Mouse (Mus musculus): ENCODE results near the gene Tgfbr1. TPM values are rescaled to one million over a fixed set of nuclear protein-coding genes. Genes with fewer than 3 reads are reported as not detected.
A peak's percentile ranks its signal among the peaks of the same experiment; 100 is the strongest.

Tgfbr1 gene
- polyA plus RNA-seq, 1 experiment from 2014 or later = 109 TPM

- H3K36me3 ChIP-seq = peaks cover 59% of the 10 kb centered on the region
These were observed 47.3 kb downstream of the Tgfbr1 start for GRCm38 (mm10) chr4:47400314-47400713.

GRCm38 (mm10) chr4:47402200-47402599 lies 49.2 kb downstream of the Tgfbr1 start:
- H3K9me3 ChIP-seq = no peaks in the 10 kb centered on the region
- H3K4me3 ChIP-seq = no peak overlapping the region
- no peak overlapping the region for H3K4me2 ChIP-seq (replicated peaks)
- H3K27ac ChIP-seq (replicated peaks) = no peak overlapping the region
- H3K36me3 ChIP-seq = peaks cover 62% of the 10 kb centered on the region
- H3K9ac ChIP-seq (replicated peaks) = no peak overlapping the region
- H3K27me3 ChIP-seq = no peaks in the 10 kb centered on the region
- H3K4me1 ChIP-seq = no peaks in the 10 kb centered on the region
- ATAC-seq (ENCODE audit: low FRiP score, low read depth) = no peak

More at GRCm38 (mm10) chr4:47400314-47400713, 47.3 kb downstream of the Tgfbr1 start:
- 89% methylated on average over 4 of the region's 4 CpGs for WGBS
- H3K27ac ChIP-seq (replicated peaks) = no peak overlapping the region
- no peaks in the 10 kb centered on the region for H3K4me1 ChIP-seq
- H3K4me3 ChIP-seq = no peak overlapping the region
- H3K4me2 ChIP-seq (replicated peaks) = no peak overlapping the region
- no peaks in the 10 kb centered on the region for H3K27me3 ChIP-seq
- H3K9me3 ChIP-seq = no peaks in the 10 kb centered on the region
- no peak for ATAC-seq (ENCODE audit: low FRiP score, low read depth)
- H3K9ac ChIP-seq (replicated peaks) = no peak overlapping the region

GRCm38 (mm10) chr4:47404536-47404935 lies 51.5 kb downstream of the Tgfbr1 start:
- ATAC-seq (ENCODE audit: low FRiP score, low read depth) = no peak
- Histone ChIP-seq H3K9me3 (no peaks in the 10 kb centered on the region), H3K4me3 (no peak overlapping the region), H3K4me2 (replicated peaks) (no peak overlapping the region), H3K4me1 (no peaks in the 10 kb centered on the region), H3K36me3 (peaks cover 56% of the 10 kb centered on the region), H3K27me3 (no peaks in the 10 kb centered on the region), H3K9ac (replicated peaks) (no peak overlapping the region), H3K27ac (replicated peaks) (no peak overlapping the region)
- WGBS = 89% methylated on average over 2 of the region's 2 CpGs

- WGBS = 90% methylated on average over 2 of the region's 2 CpGs
- no peaks in the 10 kb centered on the region for H3K4me1 ChIP-seq
- H3K4me3 ChIP-seq = no peak overlapping the region
- no peaks in the 10 kb centered on the region for H3K9me3 ChIP-seq
- no peaks in the 10 kb centered on the region for H3K27me3 ChIP-seq
- no peak for ATAC-seq (ENCODE audit: low FRiP score, low read depth)
- H3K27ac ChIP-seq (replicated peaks) = no peak overlapping the region
- H3K36me3 ChIP-seq = peaks cover 64% of the 10 kb centered on the region
- H3K9ac ChIP-seq (replicated peaks) = no peak overlapping the region
- no peak overlapping the region for H3K4me2 ChIP-seq (replicated peaks)
These were observed 54.1 kb downstream of the Tgfbr1 start for GRCm38 (mm10) chr4:47407161-47407560.

- 63% methylated on average over 3 of the region's 3 CpGs for WGBS
- peaks cover 4% of the 10 kb centered on the region; the same call in 1 of the 2 replicates for H3K4me1 ChIP-seq
- peaks cover 10% of the 10 kb centered on the region; the same call in 1 of the 2 replicates for H3K36me3 ChIP-seq
- H3K4me3 ChIP-seq = no peak overlapping the region
- H3K9ac ChIP-seq (replicated peaks) = no peak overlapping the region
- ATAC-seq (ENCODE audit: low FRiP score, low read depth) = no peak
- H3K27me3 ChIP-seq = no peaks in the 10 kb centered on the region
- no peaks in the 10 kb centered on the region for H3K9me3 ChIP-seq
- H3K4me2 ChIP-seq (replicated peaks) = no peak overlapping the region
- H3K27ac ChIP-seq (replicated peaks) = no peak overlapping the region
These were observed 64.8 kb downstream of the Tgfbr1 start for GRCm38 (mm10) chr4:47417871-47418270.

- Histone ChIP-seq H3K4me1 (peaks cover 6% of the 10 kb centered on the region; the same call in 1 of the 2 replicates), H3K4me3 (no peak overlapping the region), H3K4me2 (replicated peaks) (no peak overlapping the region), H3K9ac (replicated peaks) (no peak overlapping the region), H3K9me3 (no peaks in the 10 kb centered on the region), H3K36me3 (peaks cover 5% of the 10 kb centered on the region; the same call in 1 of the 2 replicates), H3K27ac (replicated peaks) (no peak overlapping the region), H3K27me3 (no peaks in the 10 kb centered on the region)
- peak; percentile 69 for ATAC-seq (ENCODE audit: low FRiP score, low read depth)
- WGBS = 19% methylated on average over 9 of the region's 9 CpGs
These were observed 66.4 kb downstream of the Tgfbr1 start for GRCm38 (mm10) chr4:47419268-47419973.

- WGBS = 27% methylated on average over 7 of the region's 7 CpGs
- Histone ChIP-seq H3K27ac (replicated peaks) (no peak overlapping the region), H3K4me2 (replicated peaks) (no peak overlapping the region), H3K9ac (replicated peaks) (no peak overlapping the region), H3K4me1 (peaks cover 13% of the 10 kb centered on the region; the same call in 1 of the 2 replicates), H3K9me3 (no peaks in the 10 kb centered on the region), H3K4me3 (no peak overlapping the region), H3K36me3 (peaks cover under 1% of the 10 kb centered on the region; the same call in 1 of the 2 replicates), H3K27me3 (no peaks in the 10 kb centered on the region)
- ATAC-seq (ENCODE audit: low FRiP score, low read depth) = no peak
These were observed 67.2 kb downstream of the Tgfbr1 start for GRCm38 (mm10) chr4:47420191-47420590.

GRCm38 (mm10) chr4:47422194-47422593 lies 69.2 kb downstream of the Tgfbr1 start:
- no peak for ATAC-seq (ENCODE audit: low FRiP score, low read depth)
- no peaks in the 10 kb centered on the region for H3K36me3 ChIP-seq
- no peak overlapping the region for H3K4me3 ChIP-seq
- WGBS = 24% methylated on average over 3 of the region's 3 CpGs
- H3K4me2 ChIP-seq (replicated peaks) = no peak overlapping the region
- H3K27ac ChIP-seq (replicated peaks) = no peak overlapping the region
- no peak overlapping the region for H3K9ac ChIP-seq (replicated peaks)
- 0 out of 2 replicates have a peak, but pooled peaks cover 4% of the 10 kb centered on the region for H3K27me3 ChIP-seq
- H3K4me1 ChIP-seq = peaks cover 13% of the 10 kb centered on the region; the same call in 1 of the 2 replicates
- H3K9me3 ChIP-seq = no peaks in the 10 kb centered on the region

GRCm38 (mm10) chr4:47422946-47423345 lies 69.9 kb downstream of the Tgfbr1 start:
- Histone ChIP-seq H3K27me3 (0 out of 2 replicates have a peak, but pooled peaks cover 4% of the 10 kb centered on the region), H3K9ac (replicated peaks) (no peak overlapping the region), H3K4me1 (peaks cover 13% of the 10 kb centered on the region; the same call in 1 of the 2 replicates), H3K4me2 (replicated peaks) (no peak overlapping the region), H3K36me3 (no peaks in the 10 kb centered on the region), H3K4me3 (no peak overlapping the region), H3K27ac (replicated peaks) (no peak overlapping the region), H3K9me3 (no peaks in the 10 kb centered on the region)
- 88% methylated on average over 3 of the region's 3 CpGs for WGBS
- ATAC-seq (ENCODE audit: low FRiP score, low read depth) = no peak

GRCm38 (mm10) chr4:47424376-47424775 lies 71.4 kb downstream of the Tgfbr1 start:
- Histone ChIP-seq H3K27me3 (0 out of 2 replicates have a peak, but pooled peaks cover 4% of the 10 kb centered on the region), H3K4me2 (replicated peaks) (no peak overlapping the region), H3K27ac (replicated peaks) (no peak overlapping the region)

GRCm38 (mm10) chr4:47425247-47425830 lies 72.3 kb downstream of the Tgfbr1 start:
- H3K4me3 ChIP-seq = no peak overlapping the region
- peaks cover 13% of the 10 kb centered on the region; the same call in 1 of the 2 replicates for H3K4me1 ChIP-seq
- no peak overlapping the region for H3K4me2 ChIP-seq (replicated peaks)
- H3K27me3 ChIP-seq = 0 out of 2 replicates have a peak, but pooled peaks cover 4% of the 10 kb centered on the region
- 0 out of 2 replicates have a peak, but pooled peaks have one; percentile 3 for ATAC-seq (ENCODE audit: low FRiP score, low read depth)
- no peak overlapping the region for H3K9ac ChIP-seq (replicated peaks)
- H3K36me3 ChIP-seq = no peaks in the 10 kb centered on the region
- 91% methylated on average over 10 of the region's 16 CpGs for whole genome bisulfite sequencing
- H3K9me3 ChIP-seq = no peaks in the 10 kb centered on the region
- H3K27ac ChIP-seq (replicated peaks) = no peak overlapping the region

More at GRCm38 (mm10) chr4:47424376-47424775, 71.4 kb downstream of the Tgfbr1 start:
- Histone ChIP-seq H3K4me3 (no peak overlapping the region), H3K9me3 (no peaks in the 10 kb centered on the region), H3K36me3 (no peaks in the 10 kb centered on the region), H3K4me1 (peaks cover 13% of the 10 kb centered on the region; the same call in 1 of the 2 replicates), H3K9ac (replicated peaks) (no peak overlapping the region)
- ATAC-seq (ENCODE audit: low FRiP score, low read depth) = no peak
- WGBS = 24% methylated on average over 2 of the region's 2 CpGs

GRCm38 (mm10) chr4:47427606-47428005 lies 74.6 kb downstream of the Tgfbr1 start:
- 65% methylated on average over 3 of the region's 3 CpGs for WGBS
- no peak overlapping the region for H3K9ac ChIP-seq (replicated peaks)
- no peak for ATAC-seq (ENCODE audit: low FRiP score, low read depth)

More at GRCm38 (mm10) chr4:47427606-47428005, 74.6 kb downstream of the Tgfbr1 start:
- Histone ChIP-seq H3K4me2 (replicated peaks) (no peak overlapping the region), H3K27ac (replicated peaks) (no peak overlapping the region), H3K9me3 (no peaks in the 10 kb centered on the region), H3K36me3 (no peaks in the 10 kb centered on the region), H3K27me3 (0 out of 2 replicates have a peak, but pooled peaks cover 4% of the 10 kb centered on the region), H3K4me3 (no peak overlapping the region), H3K4me1 (peaks cover 8% of the 10 kb centered on the region; the same call in 1 of the 2 replicates)
